Mouse (Mus musculus): ENCODE results near the gene Lat2.
"Not testable (repeated sequence)": the region's sequence is repeated elsewhere in the genome, so short reads cannot be mapped to it uniquely, and the experiment has no call there.

Gene Lat2

GRCm38 (mm10) chr5:134614802-134615201 lies at the start of gene Lat2:
Gene Lat2 (minus strand): TSS chr5:134615025.
- in situ Hi-C loops (cut with MboI, MseI), result loop anchor here (5.0 kb wide), 1 partner anchor 113 kb away; no protein-coding TSS in a partner anchor

- in situ Hi-C loops (cut with MboI, MseI), result loop anchor here (5.0 kb wide), 1 partner anchor 46 kb away; no protein-coding TSS in a partner anchor
Observed at GRCm38 (mm10) chr5:134656708-134657107, 41.9 kb upstream of the Lat2 start.

GRCm38 (mm10) chr5:134652015-134652414 lies 37.2 kb upstream of the Lat2 start:
- in situ Hi-C loops (cut with MboI, MseI), result no loop called here

- in situ Hi-C loops (cut with MboI, MseI), result no loop called here
Observed at GRCm38 (mm10) chr5:134650926-134651325, 36.1 kb upstream of the Lat2 start.

- in situ Hi-C loops (cut with MboI, MseI), result not testable (repeated sequence)
Observed at GRCm38 (mm10) chr5:134648976-134649375, 34.2 kb upstream of the Lat2 start.

- in situ Hi-C loops (cut with MboI, MseI), result no loop called here
Observed at GRCm38 (mm10) chr5:134647394-134647793, 32.6 kb upstream of the Lat2 start.

- in situ Hi-C loops (cut with MboI, MseI), result no loop called here
Observed at GRCm38 (mm10) chr5:134646461-134646860, 31.6 kb upstream of the Lat2 start.

- in situ Hi-C loops (cut with MboI, MseI), result no loop called here
Observed at GRCm38 (mm10) chr5:134644643-134645118, 29.9 kb upstream of the Lat2 start.

- in situ Hi-C loops (cut with MboI, MseI), result no loop called here
Observed at GRCm38 (mm10) chr5:134644121-134644520, 29.3 kb upstream of the Lat2 start.

- in situ Hi-C loops (cut with MboI, MseI), result no loop called here
Observed at GRCm38 (mm10) chr5:134640371-134640770, 25.5 kb upstream of the Lat2 start.

GRCm38 (mm10) chr5:134639269-134639682 lies 24.5 kb upstream of the Lat2 start, which contains the start of gene Eif4h:
Gene Eif4h (minus strand): TSS chr5:134639490.
- in situ Hi-C loops (cut with MboI, MseI), result loop anchor here (10.0 kb wide), 1 partner anchor 46 kb away; the partner anchor contains the start of gene Limk1

- in situ Hi-C loops (cut with MboI, MseI), result loop anchor here (10.0 kb wide), 1 partner anchor 46 kb away; the partner anchor contains the start of gene Limk1
Observed at GRCm38 (mm10) chr5:134638461-134639268, 23.8 kb upstream of the Lat2 start.

GRCm38 (mm10) chr5:134637820-134638367 lies 23.1 kb upstream of the Lat2 start:
- in situ Hi-C loops (cut with MboI, MseI), result loop anchor here (10.0 kb wide), 1 partner anchor 47 kb away; the partner anchor contains the start of gene Limk1

- in situ Hi-C loops (cut with MboI, MseI), result loop anchor here (10.0 kb wide), 1 partner anchor 52 kb away; the partner anchor contains the start of gene Limk1
Observed at GRCm38 (mm10) chr5:134632841-134633240, 18.0 kb upstream of the Lat2 start.

- in situ Hi-C loops (cut with MboI, MseI), result loop anchor here (10.0 kb wide), 1 partner anchor 54 kb away; the partner anchor contains the start of gene Limk1
Observed at GRCm38 (mm10) chr5:134630835-134631234, 16.0 kb upstream of the Lat2 start.

GRCm38 (mm10) chr5:134629508-134629907 lies 14.7 kb upstream of the Lat2 start:
- in situ Hi-C loops (cut with MboI, MseI), result loop anchor here (10.0 kb wide), 1 partner anchor 1175 kb away; the partner anchor contains the start of gene Srrm3

GRCm38 (mm10) chr5:134622069-134622468 lies 7.2 kb upstream of the Lat2 start:
- in situ Hi-C loops (cut with MboI, MseI), result loop anchor here (10.0 kb wide), 1 partner anchor 1183 kb away; the partner anchor contains the start of gene Srrm3

- in situ Hi-C loops (cut with MboI, MseI), result loop anchor here (10.0 kb wide), 1 partner anchor 1184 kb away; the partner anchor contains the start of gene Srrm3
Observed at GRCm38 (mm10) chr5:134621099-134621640, 6.3 kb upstream of the Lat2 start.

- in situ Hi-C loops (cut with MboI, MseI), result loop anchor here (10.0 kb wide), 1 partner anchor 1184 kb away; the partner anchor contains the start of gene Srrm3
Observed at GRCm38 (mm10) chr5:134620457-134620856, 5.6 kb upstream of the Lat2 start.

GRCm38 (mm10) chr5:134617071-134617470 lies 2.2 kb upstream of the Lat2 start:
- in situ Hi-C loops (cut with MboI, MseI), result loop anchor here (5.0 kb wide), 1 partner anchor 115 kb away; no protein-coding TSS in a partner anchor

- in situ Hi-C loops (cut with MboI, MseI), result loop anchor here (5.0 kb wide), 1 partner anchor 113 kb away; no protein-coding TSS in a partner anchor
Observed at GRCm38 (mm10) chr5:134615780-134616179, 955 bp upstream of the Lat2 start.
